Mouse (Mus musculus) MEL (cell line): ENCODE data around the gene Wdr41.

Source experiments
- HCFC1 ChIP-seq: IDR thresholded peaks from 2 replicates; pipeline ENCODE4 v1.6.1; 2012; ENCODE audit warnings: low read depth, mild to moderate bottlenecking, inconsistent platforms, low read length, improper control_type of control experiment, moderate library complexity
- RAD21 ChIP-seq: IDR thresholded peaks from 2 replicates; pipeline ENCODE4 v1.6.1; 2011; ENCODE audit warnings: mild to moderate bottlenecking, low read depth, low read length, improper control_type of control experiment

DNA sequence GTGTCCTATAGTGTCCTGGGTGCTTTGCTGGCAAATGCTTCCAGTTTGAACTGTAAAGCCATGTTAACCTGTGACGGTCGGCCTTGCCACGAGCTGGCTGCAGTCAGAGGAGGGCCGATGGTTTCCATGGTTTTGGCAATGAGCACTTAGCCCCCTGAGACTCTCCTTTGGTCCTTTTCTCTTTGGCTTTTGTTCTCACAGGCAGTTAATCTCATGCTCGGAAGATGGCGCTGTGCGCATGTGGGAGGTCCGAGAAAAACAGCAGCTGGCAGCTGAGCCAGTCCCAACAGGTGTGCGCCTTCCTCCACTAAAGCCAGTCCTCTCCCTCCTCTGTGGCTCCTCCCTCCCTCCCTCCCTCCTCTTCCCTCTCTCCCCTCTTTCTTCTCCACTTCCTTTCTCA, 41.8 kb downstream of the Wdr41 start:
- TF ChIP-seq HCFC1 (no peak), RAD21 (peak; percentile 8; the same call in 1 of the 2 replicates)
